11 mouse cellular contexts compared by ENCODE assay signal in the genomic region with DNA sequence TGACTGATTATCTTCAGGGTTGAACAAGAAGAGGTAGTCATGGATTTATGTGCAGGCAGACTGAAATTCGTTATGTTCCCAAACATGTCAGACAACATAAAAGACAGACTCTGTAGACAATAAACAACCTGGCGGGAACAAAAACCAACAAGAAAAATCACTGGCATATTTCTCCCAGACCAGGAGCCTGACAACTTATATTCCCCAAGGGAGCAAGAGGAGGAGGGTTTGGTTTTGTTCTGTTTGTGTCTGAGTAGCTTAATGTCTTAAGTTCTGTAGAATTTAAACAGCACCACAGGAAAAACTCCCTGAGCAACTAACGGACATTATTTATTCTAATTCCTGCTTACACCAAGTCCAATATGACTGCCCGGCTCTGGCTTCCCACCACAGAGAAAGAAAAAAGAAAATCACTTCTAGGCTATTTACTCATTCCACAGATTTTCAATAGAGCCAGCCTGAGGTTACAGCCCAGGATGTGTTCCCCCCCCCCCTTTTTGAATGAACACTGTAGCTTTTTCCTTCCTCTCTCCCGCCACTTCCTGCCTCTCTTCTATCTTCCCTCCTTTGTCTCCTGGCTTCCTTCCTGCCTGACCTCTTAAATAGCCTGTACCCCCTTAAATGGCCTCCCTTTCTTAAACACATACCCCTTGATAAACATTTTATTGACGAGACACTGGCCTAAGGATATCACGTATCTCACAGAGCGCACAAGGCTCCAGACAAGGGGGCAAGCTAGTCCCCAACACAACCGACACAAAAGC. TPM values are rescaled to one million over a fixed set of nuclear protein-coding genes. Genes with fewer than 3 reads are reported as not detected.
DNase-seq lines count a peak whose midpoint lies in the region; ATAC-seq and TF ChIP-seq lines count a peak whose summit lies in the region.
"Had no signal": no experiment of that assay in that cellular context is flagged by ENCODE, and none has a peak within 500 bp of the region (broad histone marks: within the 10 kb centered on the region; RNA-seq: fewer than 3 reads in every experiment).

No protein-coding gene starts in this region.

- peak overlapping the region; percentile 71 for H3K27ac ChIP-seq in heart, embryonic 12.5 days (ENCODE audit: poor library complexity, severe bottlenecking)
- peak overlapping the region; percentile 54; the same call in 1 of the 2 replicates for H3K27ac ChIP-seq in forebrain, postnatal 0 days (ENCODE audit: low read depth, low read length)
- H3K27ac ChIP-seq in midbrain, embryonic 11.5 days (ENCODE audit: low read depth, low read length): no peak overlapping the region

- no peak overlapping the region for H3K4me2 ChIP-seq in heart, embryonic 12.5 days
- H3K4me2 ChIP-seq in forebrain, postnatal 0 days (ENCODE audit: low read depth): no peak overlapping the region
- no peak overlapping the region for H3K4me2 ChIP-seq in midbrain, embryonic 11.5 days

- no peaks in the 10 kb centered on the region for H3K27me3 ChIP-seq in heart, embryonic 12.5 days (replicated peaks)
- no peaks in the 10 kb centered on the region for H3K27me3 ChIP-seq in forebrain, postnatal 0 days (ENCODE audit: insufficient read depth, low read length)
- H3K27me3 ChIP-seq in midbrain, embryonic 11.5 days (ENCODE audit: control insufficient read depth, insufficient read depth, low read length): no peaks in the 10 kb centered on the region

- DNase-seq in heart, adult 11 months: no peak
- DNase-seq in adipocyte (ENCODE audit: low spot score): peak; percentile 51
- no peak for DNase-seq in forebrain, postnatal 0 days
- no peak for DNase-seq in midbrain, embryonic 11.5 days (ENCODE audit: low spot score, missing footprints)
- DNase-seq in cerebellum, postnatal 14 days: no peak
- DNase-seq in right cerebral cortex, postnatal 4 days: no peak
- DNase-seq: cerebellum, adult 18-20 months had no signal

- peaks cover 4% of the 10 kb centered on the region; the same call in 1 of the 2 replicates for H3K36me3 ChIP-seq in heart, embryonic 12.5 days
- no peaks in the 10 kb centered on the region for H3K36me3 ChIP-seq in forebrain, postnatal 0 days (ENCODE audit: insufficient read depth)
- no peaks in the 10 kb centered on the region for H3K36me3 ChIP-seq in midbrain, embryonic 11.5 days (ENCODE audit: control insufficient read depth, insufficient read depth, low read length)

- peak; percentile 66; the same call in 1 of the 2 replicates for ATAC-seq in heart, embryonic 12.5 days (ENCODE audit: insufficient number of reproducible peaks, low FRiP score)
- no peak for ATAC-seq in forebrain, postnatal 0 days
- ATAC-seq in midbrain, embryonic 11.5 days (ENCODE audit: low FRiP score): no peak
- ATAC-seq in megakaryocyte, adult 5-6 weeks (ENCODE audit: poor library complexity, severe bottlenecking): no peak

- H3K9ac ChIP-seq in heart, embryonic 12.5 days: no peak overlapping the region
- no peak overlapping the region for H3K9ac ChIP-seq in forebrain, postnatal 0 days
- H3K9ac ChIP-seq in midbrain, embryonic 11.5 days (ENCODE audit: low read length): peak overlapping the region; percentile 33; the same call in 1 of the 2 replicates

- WGBS in heart, embryonic 12.5 days: 57% methylated on average over 9 of the region's 9 CpGs
- WGBS in forebrain, postnatal 0 days: 46% methylated on average over 9 of the region's 9 CpGs
- 68% methylated on average over 9 of the region's 9 CpGs for WGBS in midbrain, embryonic 11.5 days

- H3K4me3 ChIP-seq in heart, embryonic 12.5 days: no peak overlapping the region
- H3K4me3 ChIP-seq in forebrain, postnatal 0 days (ENCODE audit: low read depth, low read length): no peak overlapping the region
- H3K4me3 ChIP-seq in midbrain, embryonic 11.5 days (ENCODE audit: low read depth, low read length): no peak overlapping the region

- peaks cover 24% of the 10 kb centered on the region for H3K4me1 ChIP-seq in heart, embryonic 12.5 days (replicated peaks)
- H3K4me1 ChIP-seq in forebrain, postnatal 0 days (ENCODE audit: insufficient read depth): peaks cover 33% of the 10 kb centered on the region
- peaks cover 21% of the 10 kb centered on the region for H3K4me1 ChIP-seq in midbrain, embryonic 11.5 days (ENCODE audit: control insufficient read depth, insufficient read depth, low read length)

- H3K9me3 ChIP-seq in heart, embryonic 12.5 days (replicated peaks): no peaks in the 10 kb centered on the region
- no peaks in the 10 kb centered on the region for H3K9me3 ChIP-seq in forebrain, postnatal 0 days (ENCODE audit: low read length)
- no peaks in the 10 kb centered on the region for H3K9me3 ChIP-seq in midbrain, embryonic 11.5 days (ENCODE audit: control insufficient read depth, low read length)

- no peak for TF ChIP-seq CTCF in forebrain, postnatal 0 days (IDR thresholded peaks at IDR 0.05; ENCODE audit: low read depth)

RNA-seq across cellular contexts. Expression of a gene that starts 13.6 kb away (rescaled TPM):
- polyA plus RNA-seq in heart, embryonic 12.5 days (2016; fragmentation: Nextera tagmentation; extraction: Ambion mirVana): 1.8 and 2.0 TPM in 2 replicates
- 1.1 TPM in 1 of 2 replicates, not detected in the other for total RNA-seq in forebrain, postnatal 0 days (2014; rRNA removed)
- polyA plus RNA-seq in forebrain, postnatal 0 days (2015; fragmentation: Nextera tagmentation; extraction: Ambion mirVana): 0.29 and 0.69 TPM in 2 replicates
- polyA plus RNA-seq in midbrain, embryonic 11.5 days (2014; fragmentation: Nextera tagmentation; extraction: Ambion mirVana): 0.08 TPM in 1 of 2 replicates, not detected in the other
- total RNA-seq in megakaryocyte, adult 5-6 weeks (2015): not detected in 2 replicates
- total RNA-seq in megakaryocyte, adult 5-6 weeks (2017): not detected in 2 replicates
- total RNA-seq: megakaryocyte progenitor cell, adult 5-6 weeks had no signal

RNA-seq across cellular contexts. Expression of a gene that starts 40.9 kb away (rescaled TPM):
- 11.9 TPM in 2 replicates for polyA plus RNA-seq in heart, embryonic 12.5 days (2016; fragmentation: Nextera tagmentation; extraction: Ambion mirVana)
- total RNA-seq in forebrain, postnatal 0 days (2014; rRNA removed): 10.2 and 14.1 TPM in 2 replicates
- polyA plus RNA-seq in forebrain, postnatal 0 days (2015; fragmentation: Nextera tagmentation; extraction: Ambion mirVana): 8.8 and 10.6 TPM in 2 replicates
- polyA plus RNA-seq in midbrain, embryonic 11.5 days (2014; fragmentation: Nextera tagmentation; extraction: Ambion mirVana): 23.8 and 24.5 TPM in 2 replicates
- total RNA-seq in megakaryocyte, adult 5-6 weeks (2015): 3.5 and 6.0 TPM in 2 replicates
- total RNA-seq in megakaryocyte, adult 5-6 weeks (2017): 2.0 and 3.1 TPM in 2 replicates

RNA-seq across cellular contexts. Expression of a gene that starts 41.8 kb away (rescaled TPM):
- 1.1 and 1.9 TPM in 2 replicates for polyA plus RNA-seq in heart, embryonic 12.5 days (2016; fragmentation: Nextera tagmentation; extraction: Ambion mirVana)
- total RNA-seq in forebrain, postnatal 0 days (2014; rRNA removed): not detected in 2 replicates
- 0.11 TPM in 1 of 2 replicates, not detected in the other for polyA plus RNA-seq in forebrain, postnatal 0 days (2015; fragmentation: Nextera tagmentation; extraction: Ambion mirVana)
- 0.25 and 0.46 TPM in 2 replicates for polyA plus RNA-seq in midbrain, embryonic 11.5 days (2014; fragmentation: Nextera tagmentation; extraction: Ambion mirVana)
- not detected in 2 replicates for total RNA-seq in megakaryocyte, adult 5-6 weeks (2015)
- total RNA-seq in megakaryocyte, adult 5-6 weeks (2017): not detected in 2 replicates
- total RNA-seq: megakaryocyte progenitor cell, adult 5-6 weeks had no signal
- polyA plus RNA-seq: large intestine, adult 2 months had no signal
